Mouse (Mus musculus) common myeloid progenitor, adult 5-6 weeks (primary cell): Measurements from ENCODE around the gene Galk1. TPM values are rescaled to one million over a fixed set of nuclear protein-coding genes. Genes with fewer than 3 reads are reported as not detected.
"Not testable (repeated sequence)": the region's sequence is repeated elsewhere in the genome, so short reads cannot be mapped to it uniquely, and the experiment has no call there.

ENCODE experiments used
- ATAC-seq: replicated peaks from 2 replicates; pipeline ENCODE4 v1.8.0; 2016; ENCODE audit warnings: low read depth, mild to moderate bottlenecking, moderate TSS enrichment, inconsistent platforms; ENCODE audit not compliant: poor library complexity, severe bottlenecking
- total RNA-seq: library from RNA; stranded (forward); fragments of 200-1000, 187-1606 nt; gene quantifications from 2 replicates; pipeline ENCODE4 v1.2.3, GENCODE M21; 2017

The Galk1 gene
- total RNA-seq, 1 experiment from 2014 or later: 43.6 TPM

GRCm38 (mm10) chr11:116030898-116031845 is 18.7 kb upstream of the Galk1 start:
- peak; percentile 28; the same call in 1 of the 2 replicates for ATAC-seq

GRCm38 (mm10) chr11:116030088-116030897 is 17.8 kb upstream of the Galk1 start, which contains the start of gene Unk:
Unk (plus strand) TSS chr11:116030322.
- ATAC-seq: peak; percentile 87

DNA sequence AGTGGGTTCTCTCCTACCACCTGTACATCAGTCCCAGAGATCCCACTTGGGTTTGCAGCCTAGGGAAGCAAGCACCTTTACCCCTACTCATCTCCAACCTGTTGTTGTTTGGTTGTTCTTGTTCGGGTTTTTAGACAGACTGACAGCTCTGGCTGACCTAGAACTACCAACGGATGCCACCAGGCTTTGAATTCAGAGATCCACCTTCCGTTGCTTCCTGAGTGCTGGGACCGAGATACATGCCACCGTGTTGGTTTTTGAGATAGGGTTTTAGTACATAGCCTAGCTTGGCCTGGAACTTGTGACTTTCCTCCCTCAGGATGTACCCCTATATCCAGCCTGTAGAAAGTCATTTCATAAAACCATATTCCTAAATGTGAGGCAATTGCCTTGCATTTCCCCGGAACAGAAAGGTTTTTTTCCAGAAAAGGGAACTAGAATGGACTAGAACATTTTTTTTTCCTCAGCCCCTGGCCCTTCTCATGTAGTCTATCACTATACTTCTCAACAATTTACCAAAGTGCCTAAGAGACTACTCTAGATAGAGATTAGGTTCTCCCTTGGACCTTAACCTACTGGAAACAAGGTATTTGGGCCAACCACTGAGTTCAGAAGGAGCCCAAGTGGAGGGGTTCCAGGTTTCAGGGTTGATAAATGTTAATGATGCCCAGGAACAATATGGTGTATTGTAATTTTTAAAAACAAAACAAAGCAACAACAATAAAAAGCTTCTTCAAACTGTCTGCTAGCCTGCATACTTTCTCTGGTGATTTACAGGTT is 16.8 kb upstream of the Galk1 start:
- ATAC-seq: no peak

DNA sequence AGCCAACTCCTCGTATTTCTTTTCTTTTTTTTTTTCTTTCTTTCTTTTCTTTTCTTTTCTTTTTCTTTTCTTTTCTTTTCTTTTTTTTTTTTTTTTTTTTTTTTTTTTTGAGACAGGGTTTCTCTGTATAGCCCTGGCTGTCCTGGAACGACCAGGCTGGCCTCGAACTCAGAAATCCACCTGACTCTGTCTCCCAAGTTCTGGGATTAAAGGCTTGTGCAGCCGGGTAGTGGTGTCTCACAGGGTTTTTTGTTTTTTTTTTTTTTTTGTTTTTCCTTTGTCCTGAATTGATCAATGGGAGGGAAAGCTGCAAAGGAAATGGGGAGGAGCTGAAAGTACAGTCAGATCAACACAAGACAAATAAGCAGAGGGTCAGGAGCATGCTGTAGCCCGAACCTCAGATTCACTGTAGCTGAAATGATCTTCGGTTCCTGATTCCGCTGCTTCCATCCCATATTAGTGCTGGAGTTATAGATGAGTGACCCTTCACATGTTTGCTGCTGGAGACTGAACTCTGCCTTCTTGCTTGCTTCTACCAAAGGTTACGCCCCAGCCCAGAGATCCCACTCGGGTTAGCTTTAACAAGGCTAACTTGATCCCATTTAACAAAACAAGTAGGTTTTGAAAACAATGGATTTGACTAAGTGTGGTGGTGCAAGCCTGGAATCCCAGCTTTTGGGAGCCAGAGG is 15.8 kb upstream of the Galk1 start:
- ATAC-seq: no peak

DNA sequence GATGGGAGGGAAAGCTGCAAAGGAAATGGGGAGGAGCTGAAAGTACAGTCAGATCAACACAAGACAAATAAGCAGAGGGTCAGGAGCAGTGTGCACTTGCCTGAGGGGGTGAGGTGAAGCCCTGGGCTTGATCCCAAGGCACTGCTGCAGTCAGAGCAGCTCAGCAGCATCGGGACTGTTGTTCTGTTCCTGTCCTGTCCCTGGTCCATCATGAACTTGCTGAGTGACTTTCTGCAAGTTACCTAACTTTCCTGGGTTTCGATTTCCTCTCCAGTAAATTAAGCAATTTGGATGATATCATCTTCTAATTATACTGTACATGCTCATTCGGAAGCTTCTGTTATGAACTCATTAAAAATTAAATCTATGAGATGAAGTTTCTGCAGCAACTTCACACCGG is 15.2 kb upstream of the Galk1 start, which contains the start of gene H3f3b:
Gene H3f3b, minus strand, starts transcription at position 207 of the 400 bp plus-strand sequence.
- ATAC-seq: no peak

DNA sequence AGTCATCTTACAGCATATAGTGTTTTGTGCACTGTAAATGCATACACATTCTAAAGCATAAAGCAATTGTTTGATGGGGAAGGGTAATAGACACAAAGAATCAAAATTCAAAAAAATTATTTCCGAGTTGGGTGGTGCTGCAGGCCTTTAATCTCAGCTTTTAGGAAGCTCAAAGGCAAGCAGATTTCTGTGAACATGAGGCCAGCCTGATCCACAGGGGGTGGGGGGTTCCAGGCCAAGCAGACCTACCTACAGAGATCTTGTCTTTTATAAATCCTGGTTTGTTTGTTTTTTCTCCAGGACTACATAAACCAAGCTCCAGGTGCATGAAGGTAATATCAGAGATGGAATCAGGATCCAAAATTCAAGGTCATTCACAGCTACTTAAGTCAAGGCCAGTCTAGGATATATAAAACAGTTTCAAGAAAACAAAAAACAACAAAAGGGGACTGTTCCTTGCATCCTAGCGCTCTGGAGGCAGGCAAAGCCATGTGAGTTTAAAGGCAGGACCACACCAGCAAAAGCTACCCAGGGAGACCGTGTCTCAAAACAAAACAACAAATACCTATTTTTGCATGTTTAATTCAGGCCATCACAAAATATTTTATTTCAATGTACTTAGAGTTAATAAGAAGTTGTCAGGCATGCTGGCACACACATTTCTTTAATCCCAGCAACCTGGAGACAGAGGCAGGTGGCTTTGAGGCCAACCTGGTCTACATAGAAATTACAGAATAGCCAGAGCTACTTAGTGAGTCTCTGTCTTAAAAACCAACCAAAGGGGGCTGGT is 12.7 kb upstream of the Galk1 start:
- ATAC-seq: no peak

GRCm38 (mm10) chr11:116024356-116024808 is 11.9 kb upstream of the Galk1 start:
- peak; percentile 78 for ATAC-seq

DNA sequence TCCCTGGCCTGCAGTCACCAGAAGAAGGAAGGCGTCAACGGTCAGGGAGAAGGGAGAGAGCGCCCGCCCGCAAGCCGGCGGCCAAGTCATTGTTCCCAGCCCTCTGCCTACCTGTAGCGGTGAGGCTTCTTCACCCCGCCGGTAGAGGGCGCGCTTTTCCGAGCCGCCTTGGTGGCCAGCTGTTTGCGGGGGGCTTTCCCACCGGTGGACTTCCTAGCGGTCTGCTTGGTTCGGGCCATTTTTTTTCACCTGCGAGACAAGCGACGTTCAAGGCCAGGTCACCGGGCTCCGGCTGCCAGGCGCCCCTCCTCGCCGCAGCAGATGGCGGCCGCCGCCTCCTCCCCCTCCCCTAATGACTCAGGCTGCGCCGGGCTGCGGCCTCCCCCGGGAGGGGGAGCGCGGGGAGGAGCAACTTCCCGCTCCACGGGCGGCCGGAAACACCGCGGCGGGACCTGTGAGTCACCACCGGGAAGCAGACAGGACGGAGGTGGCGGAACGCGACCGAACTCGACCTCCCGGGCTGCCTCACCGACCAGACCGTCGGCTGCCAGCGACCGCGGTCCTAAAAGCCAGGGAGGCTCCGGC is 11.3 kb upstream of the Galk1 start:
- ATAC-seq: peak; percentile 34

- not testable (repeated sequence) for ATAC-seq
Observed at GRCm38 (mm10) chr11:116023074-116023770, 10.7 kb upstream of the Galk1 start.

DNA sequence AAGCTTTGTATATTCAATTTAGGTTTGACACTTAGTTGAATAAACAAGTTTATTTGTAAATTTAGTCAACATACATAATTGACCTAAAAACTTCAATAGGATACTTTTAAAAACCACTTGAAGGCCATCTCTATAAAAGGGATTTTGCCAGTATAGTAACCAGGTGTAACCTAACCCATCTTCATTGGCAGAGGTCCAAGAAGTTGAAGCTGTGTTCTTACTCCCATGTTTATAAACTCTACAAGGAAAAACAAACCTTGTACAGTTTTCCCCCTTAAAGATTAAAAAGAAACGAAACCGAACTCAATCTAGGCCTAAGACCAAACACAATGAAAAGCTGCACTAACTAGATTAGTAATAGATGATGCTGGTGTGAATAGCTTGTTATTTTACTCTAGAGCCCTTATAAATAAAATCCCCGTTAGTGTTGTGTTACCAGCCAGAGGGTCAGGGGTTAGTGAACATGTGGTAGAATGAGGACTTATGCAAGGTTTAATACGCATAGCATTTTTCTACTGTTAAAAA is 9.8 kb upstream of the Galk1 start:
- no peak for ATAC-seq

GRCm38 (mm10) chr11:116021328-116022220 is 9.1 kb upstream of the Galk1 start:
- no peak for ATAC-seq

- ATAC-seq: no peak
Observed at GRCm38 (mm10) chr11:116020519-116020922, 8.0 kb upstream of the Galk1 start.

GRCm38 (mm10) chr11:116019976-116020411 is 7.5 kb upstream of the Galk1 start:
- ATAC-seq: no peak

GRCm38 (mm10) chr11:116019360-116019791 is 6.9 kb upstream of the Galk1 start:
- no peak for ATAC-seq

GRCm38 (mm10) chr11:116018867-116019266 is 6.3 kb upstream of the Galk1 start:
- not testable (repeated sequence) for ATAC-seq

DNA sequence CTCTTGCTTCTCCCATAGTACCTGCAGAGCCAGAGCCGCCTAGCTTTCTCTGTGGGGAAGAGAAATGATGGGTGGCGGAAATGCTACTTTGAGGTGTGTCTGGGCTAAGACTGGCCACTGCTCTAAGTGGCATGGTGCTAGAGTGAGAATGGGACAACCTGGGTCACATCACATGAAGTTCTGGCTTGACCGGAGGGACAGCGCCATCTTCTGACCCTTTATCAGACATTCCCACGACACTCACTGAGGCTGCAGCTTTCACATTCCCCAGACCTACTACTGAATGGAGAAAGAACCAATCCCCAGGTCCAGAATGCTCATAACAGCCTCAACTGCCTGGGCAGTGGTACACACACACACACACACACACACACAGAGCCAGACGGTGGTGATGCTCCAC is 5.6 kb upstream of the Galk1 start:
- ATAC-seq: peak; percentile 52
